Mouse (Mus musculus): Measurements from ENCODE around the gene Defb29.

Gene Defb29

GRCm38 (mm10) chr2:152500863-152501229, 39.1 kb downstream of the Defb29 start:
- no peak for DNase-seq (ENCODE audit: low spot score)

GRCm38 (mm10) chr2:152500204-152500862, 39.6 kb downstream of the Defb29 start:
- no peak for DNase-seq (ENCODE audit: low spot score)

- DNase-seq (ENCODE audit: low spot score): no peak
Measured at GRCm38 (mm10) chr2:152498020-152498419, 41.9 kb downstream of the Defb29 start.

- no peak for DNase-seq (ENCODE audit: low spot score)
Measured at GRCm38 (mm10) chr2:152493151-152493550, 46.7 kb downstream of the Defb29 start.

GRCm38 (mm10) chr2:152490038-152490437, 49.9 kb downstream of the Defb29 start, which contains the start of gene Defb22:
Gene Defb22, minus strand, starts transcription at chr2:152490138.
- no peak for DNase-seq (ENCODE audit: low spot score)

All from retina, embryonic 14.5 days (tissue).